Mouse (Mus musculus): ENCODE data around the gene Osbpl7. TPM values are rescaled to one million over a fixed set of nuclear protein-coding genes. Genes with fewer than 3 reads are reported as not detected.

The Osbpl7 gene
- total and polyA plus RNA-seq, 2 experiments from 2014 or later = 12.5 to 14.6 TPM

GRCm38 (mm10) chr11:97040301-97041021 is 10.0 kb upstream of the Osbpl7 start:
- Histone ChIP-seq H3K9ac (replicated peaks; ENCODE audit: low read length) (no peak overlapping the region; the same call in 1 of the 2 replicates), H3K4me3 (ENCODE audit: low read length) (peak overlapping the region; percentile 80), H3K27ac (no peak overlapping the region), H3K36me3 (ENCODE audit: insufficient read depth, low read length) (no peaks in the 10 kb centered on the region), H3K27me3 (ENCODE audit: insufficient read depth, low read length) (no peaks in the 10 kb centered on the region), H3K4me2 (ENCODE audit: low read depth, low read length) (peak overlapping the region; percentile 71), H3K9me3 (ENCODE audit: low read length) (no peaks in the 10 kb centered on the region), H3K4me1 (ENCODE audit: insufficient read depth, low read length) (peaks cover 5% of the 10 kb centered on the region; the same call in 1 of the 2 replicates)
- ATAC-seq (no peak), DNase-seq (ENCODE audit: low spot score) (no peak)
- 53% methylated on average over 12 of the region's 12 CpGs for WGBS
- no peak for TF ChIP-seq CTCF (IDR thresholded peaks at IDR 0.05; ENCODE audit: low read depth)

GRCm38 (mm10) chr11:97041022-97041899 is 9.2 kb upstream of the Osbpl7 start, which contains the start of the genes Lrrc46 and Mrpl10:
TSS of gene Lrrc46 (minus strand) at chr11:97041407.
TSS of gene Mrpl10 (plus strand) at chr11:97041560.
- under 1% methylated on average over 48 of the region's 48 CpGs for WGBS
- TF ChIP-seq CTCF (IDR thresholded peaks at IDR 0.05; ENCODE audit: low read depth) = 0 out of 2 replicates have a peak, but pooled peaks have one; percentile 2

GRCm38 (mm10) chr11:97044902-97045301 is 5.5 kb upstream of the Osbpl7 start:
- DNase-seq (ENCODE audit: low spot score) = no peak
- Histone ChIP-seq H3K9me3 (ENCODE audit: low read length) (no peaks in the 10 kb centered on the region), H3K27me3 (ENCODE audit: insufficient read depth, low read length) (no peaks in the 10 kb centered on the region), H3K9ac (replicated peaks; ENCODE audit: low read length) (no peak overlapping the region), H3K4me1 (ENCODE audit: insufficient read depth, low read length) (peaks cover 6% of the 10 kb centered on the region; the same call in 1 of the 2 replicates), H3K27ac (no peak overlapping the region), H3K4me3 (ENCODE audit: low read length) (no peak overlapping the region), H3K4me2 (ENCODE audit: low read depth, low read length) (no peak overlapping the region), H3K36me3 (ENCODE audit: insufficient read depth, low read length) (0 out of 2 replicates have a peak, but pooled peaks cover 6% of the 10 kb centered on the region)
- 97% methylated on average over 8 of the region's 8 CpGs for whole genome bisulfite sequencing
- no peak for TF ChIP-seq CTCF (IDR thresholded peaks at IDR 0.05; ENCODE audit: low read depth)
- no peak for ATAC-seq

More at GRCm38 (mm10) chr11:97041022-97041899, 9.2 kb upstream of the Osbpl7 start, which contains the start of the genes Lrrc46 and Mrpl10:
- Histone ChIP-seq H3K36me3 (ENCODE audit: insufficient read depth, low read length) (no peaks in the 10 kb centered on the region), H3K9ac (replicated peaks; ENCODE audit: low read length) (peak within 1 kb of the TSS; percentile 82), H3K4me3 (ENCODE audit: low read length) (peak within 1 kb of the TSS; percentile 80), H3K27ac (peak within 1 kb of the TSS; percentile 82), H3K9me3 (ENCODE audit: low read length) (no peaks in the 10 kb centered on the region), H3K27me3 (ENCODE audit: insufficient read depth, low read length) (no peaks in the 10 kb centered on the region), H3K4me2 (ENCODE audit: low read depth, low read length) (peak within 1 kb of the TSS; percentile 71), H3K4me1 (ENCODE audit: insufficient read depth, low read length) (peaks cover 5% of the 10 kb centered on the region; the same call in 1 of the 2 replicates)
- ATAC-seq (peak; percentile 94), DNase-seq (ENCODE audit: low spot score) (peak; percentile 98)

- 85% methylated on average over 7 of the region's 7 CpGs for WGBS
- no peak overlapping the region for H3K9ac ChIP-seq (replicated peaks; ENCODE audit: low read length)
- DNase-seq (ENCODE audit: low spot score) = peak; percentile 13
- H3K4me1 ChIP-seq (ENCODE audit: insufficient read depth, low read length) = peaks cover 14% of the 10 kb centered on the region; the same call in 1 of the 2 replicates
- peak; percentile 27 for TF ChIP-seq CTCF (IDR thresholded peaks at IDR 0.05; ENCODE audit: low read depth)
- no peak overlapping the region for H3K4me3 ChIP-seq (ENCODE audit: low read length)
- no peak overlapping the region for H3K4me2 ChIP-seq (ENCODE audit: low read depth, low read length)
- H3K27me3 ChIP-seq (ENCODE audit: insufficient read depth, low read length) = no peaks in the 10 kb centered on the region
- 0 out of 2 replicates have a peak, but pooled peaks cover 6% of the 10 kb centered on the region for H3K36me3 ChIP-seq (ENCODE audit: insufficient read depth, low read length)
- no peak overlapping the region for H3K27ac ChIP-seq
- no peak for ATAC-seq
- no peaks in the 10 kb centered on the region for H3K9me3 ChIP-seq (ENCODE audit: low read length)
These were observed 4.6 kb upstream of the Osbpl7 start for GRCm38 (mm10) chr11:97045861-97046260.

- 79% methylated on average over 8 of the region's 8 CpGs for WGBS
- Histone ChIP-seq H3K4me2 (ENCODE audit: low read depth, low read length) (no peak overlapping the region), H3K27me3 (ENCODE audit: insufficient read depth, low read length) (no peaks in the 10 kb centered on the region), H3K36me3 (ENCODE audit: insufficient read depth, low read length) (0 out of 2 replicates have a peak, but pooled peaks cover 6% of the 10 kb centered on the region), H3K9me3 (ENCODE audit: low read length) (no peaks in the 10 kb centered on the region), H3K9ac (replicated peaks; ENCODE audit: low read length) (no peak overlapping the region), H3K4me1 (ENCODE audit: insufficient read depth, low read length) (peaks cover 22% of the 10 kb centered on the region), H3K4me3 (ENCODE audit: low read length) (no peak overlapping the region), H3K27ac (no peak overlapping the region)
- TF ChIP-seq CTCF (IDR thresholded peaks at IDR 0.05; ENCODE audit: low read depth) = no peak
- ATAC-seq (no peak), DNase-seq (ENCODE audit: low spot score) (no peak)
These were observed 2.3 kb upstream of the Osbpl7 start for GRCm38 (mm10) chr11:97048090-97048650.

- Histone ChIP-seq H3K4me2 (ENCODE audit: low read depth, low read length) (no peak overlapping the region), H3K36me3 (ENCODE audit: insufficient read depth, low read length) (peaks cover 17% of the 10 kb centered on the region; the same call in 1 of the 2 replicates), H3K27me3 (ENCODE audit: insufficient read depth, low read length) (no peaks in the 10 kb centered on the region), H3K9ac (replicated peaks; ENCODE audit: low read length) (no peak overlapping the region), H3K27ac (peak overlapping the region; percentile 78; the same call in 1 of the 2 replicates), H3K4me3 (ENCODE audit: low read length) (no peak overlapping the region), H3K9me3 (ENCODE audit: low read length) (no peaks in the 10 kb centered on the region), H3K4me1 (ENCODE audit: insufficient read depth, low read length) (peaks cover 22% of the 10 kb centered on the region)
- no peak for DNase-seq (ENCODE audit: low spot score)
- no peak for ATAC-seq
- WGBS = 73% methylated on average over 6 of the region's 6 CpGs
- no peak for TF ChIP-seq CTCF (IDR thresholded peaks at IDR 0.05; ENCODE audit: low read depth)
These were observed 839 bp upstream of the Osbpl7 start for GRCm38 (mm10) chr11:97049492-97050085.
